Mouse (Mus musculus): ENCODE measurements around the gene Gpc1. TPM values are rescaled to one million over a fixed set of nuclear protein-coding genes. Genes with fewer than 3 reads are reported as not detected.

Gene Gpc1
- polyA plus RNA-seq, 1 experiment from 2014 or later = 66.1 TPM

GRCm38 (mm10) chr1:92874011-92874410, 42.6 kb downstream of the Gpc1 start:
- Histone ChIP-seq H3K4me2 (replicated peaks) (no peak overlapping the region), H3K4me1 (replicated peaks; ENCODE audit: control insufficient read depth, insufficient read depth, low read length) (no peaks in the 10 kb centered on the region), H3K27ac (no peak overlapping the region), H3K9me3 (ENCODE audit: control insufficient read depth, low read length) (no peaks in the 10 kb centered on the region), H3K9ac (no peak overlapping the region), H3K27me3 (ENCODE audit: control insufficient read depth, insufficient read depth, low read length) (no peaks in the 10 kb centered on the region), H3K4me3 (replicated peaks; ENCODE audit: low read length) (no peak overlapping the region), H3K36me3 (replicated peaks; ENCODE audit: control insufficient read depth, insufficient read depth) (no peaks in the 10 kb centered on the region)
- WGBS = 62% methylated on average over 3 of the region's 3 CpGs
- ATAC-seq (ENCODE audit: low FRiP score) (no peak), DNase-seq (ENCODE audit: low spot score) (no peak)

DNA sequence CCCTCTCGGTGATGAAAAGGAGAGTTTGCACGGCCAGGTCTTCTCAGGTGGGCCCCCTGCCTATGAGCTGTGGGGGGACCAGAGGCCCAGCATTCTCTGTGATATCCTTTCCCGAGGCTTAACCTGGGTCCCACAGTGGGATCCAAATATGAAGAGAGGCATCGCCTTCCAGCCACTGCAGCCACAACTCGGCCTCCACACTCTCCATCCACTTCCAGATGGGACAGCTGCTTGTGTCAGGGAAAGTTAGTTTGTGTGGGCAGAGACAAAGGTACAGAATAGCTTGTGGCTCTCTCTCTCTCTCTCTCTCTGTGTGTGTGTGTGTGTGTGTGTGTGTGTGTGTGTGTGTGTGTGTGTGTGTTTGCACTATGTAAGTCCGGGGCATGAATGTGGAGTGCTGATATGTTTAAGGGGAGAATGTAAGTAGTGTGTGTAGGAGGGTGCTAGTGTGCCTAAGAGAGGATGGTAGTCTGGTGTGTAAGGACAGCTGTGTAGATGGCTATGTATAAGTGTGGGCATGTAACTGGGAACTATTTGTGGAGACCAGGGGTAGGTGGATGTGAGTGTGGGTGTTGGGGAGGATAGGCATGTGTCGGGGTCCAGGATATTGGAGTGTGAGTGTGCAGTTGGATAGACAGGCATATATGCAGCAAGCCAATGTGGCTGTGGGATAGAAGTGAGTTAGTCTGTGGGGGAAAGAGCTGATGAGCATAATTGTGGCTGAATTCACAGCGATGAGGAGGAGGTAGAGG, 44.1 kb downstream of the Gpc1 start:
- Histone ChIP-seq H3K27me3 (ENCODE audit: control insufficient read depth, insufficient read depth, low read length) (no peaks in the 10 kb centered on the region), H3K27ac (no peak overlapping the region), H3K9ac (no peak overlapping the region), H3K4me2 (replicated peaks) (no peak overlapping the region), H3K9me3 (ENCODE audit: control insufficient read depth, low read length) (no peaks in the 10 kb centered on the region), H3K4me3 (replicated peaks; ENCODE audit: low read length) (no peak overlapping the region), H3K36me3 (replicated peaks; ENCODE audit: control insufficient read depth, insufficient read depth) (no peaks in the 10 kb centered on the region), H3K4me1 (replicated peaks; ENCODE audit: control insufficient read depth, insufficient read depth, low read length) (no peaks in the 10 kb centered on the region)
- WGBS = 81% methylated on average over 8 of the region's 8 CpGs
- DNase-seq (ENCODE audit: low spot score) (no peak), ATAC-seq (ENCODE audit: low FRiP score) (no peak)

DNA sequence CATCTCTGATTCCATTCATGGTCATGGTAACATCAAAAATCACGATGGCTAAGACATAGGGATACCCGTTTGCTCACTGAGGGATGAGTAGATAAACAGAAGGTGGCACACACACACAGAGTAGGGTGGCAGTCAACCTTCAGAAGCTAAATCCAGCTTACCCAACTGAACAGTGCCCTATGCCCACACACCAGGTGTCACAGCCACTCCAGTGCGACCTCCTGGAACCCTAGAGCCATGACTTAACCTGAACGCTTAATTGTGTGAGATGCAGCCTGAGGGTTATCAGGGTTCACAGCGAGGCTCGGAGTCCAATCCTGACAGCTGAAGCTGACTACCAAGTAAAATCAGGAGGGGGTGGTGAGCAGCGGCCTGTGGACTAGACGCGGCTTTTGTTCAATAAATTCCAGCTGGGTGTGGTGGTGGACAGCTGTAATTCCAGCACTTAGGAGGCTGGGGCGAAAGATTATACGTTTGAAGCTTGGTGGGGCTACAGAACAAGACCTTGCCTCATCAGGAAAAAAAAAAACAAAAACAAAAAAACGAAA, 46.1 kb downstream of the Gpc1 start:
- no peaks in the 10 kb centered on the region for H3K27me3 ChIP-seq (ENCODE audit: control insufficient read depth, insufficient read depth, low read length)
- H3K36me3 ChIP-seq (replicated peaks; ENCODE audit: control insufficient read depth, insufficient read depth) = no peaks in the 10 kb centered on the region
- 67% methylated on average over 12 of the region's 12 CpGs for WGBS
- no peak overlapping the region for H3K4me3 ChIP-seq (replicated peaks; ENCODE audit: low read length)
- no peak overlapping the region for H3K4me2 ChIP-seq (replicated peaks)
- H3K27ac ChIP-seq = no peak overlapping the region
- H3K9me3 ChIP-seq (ENCODE audit: control insufficient read depth, low read length) = no peaks in the 10 kb centered on the region
- H3K4me1 ChIP-seq (replicated peaks; ENCODE audit: control insufficient read depth, insufficient read depth, low read length) = no peaks in the 10 kb centered on the region
- ATAC-seq (ENCODE audit: low FRiP score) (no peak), DNase-seq (ENCODE audit: low spot score) (no peak)
- H3K9ac ChIP-seq = no peak overlapping the region

GRCm38 (mm10) chr1:92878066-92878741, 46.8 kb downstream of the Gpc1 start:
- Histone ChIP-seq H3K9ac (no peak overlapping the region), H3K4me3 (replicated peaks; ENCODE audit: low read length) (no peak overlapping the region), H3K36me3 (replicated peaks; ENCODE audit: control insufficient read depth, insufficient read depth) (no peaks in the 10 kb centered on the region), H3K27ac (no peak overlapping the region), H3K27me3 (ENCODE audit: control insufficient read depth, insufficient read depth, low read length) (no peaks in the 10 kb centered on the region), H3K9me3 (ENCODE audit: control insufficient read depth, low read length) (no peaks in the 10 kb centered on the region), H3K4me1 (replicated peaks; ENCODE audit: control insufficient read depth, insufficient read depth, low read length) (no peaks in the 10 kb centered on the region), H3K4me2 (replicated peaks) (no peak overlapping the region)
- no peak for ATAC-seq (ENCODE audit: low FRiP score)
- 91% methylated on average over 13 of the region's 13 CpGs for whole genome bisulfite sequencing
- DNase-seq (ENCODE audit: low spot score) = no peak

GRCm38 (mm10) chr1:92879266-92879665, 47.8 kb downstream of the Gpc1 start:
- H3K27me3 ChIP-seq (ENCODE audit: control insufficient read depth, insufficient read depth, low read length) = no peaks in the 10 kb centered on the region
- ATAC-seq (ENCODE audit: low FRiP score) (no peak), DNase-seq (ENCODE audit: low spot score) (no peak)
- no peaks in the 10 kb centered on the region for H3K36me3 ChIP-seq (replicated peaks; ENCODE audit: control insufficient read depth, insufficient read depth)
- no peak overlapping the region for H3K4me3 ChIP-seq (replicated peaks; ENCODE audit: low read length)
- no peak overlapping the region for H3K9ac ChIP-seq
- H3K27ac ChIP-seq = no peak overlapping the region
- no peak overlapping the region for H3K4me2 ChIP-seq (replicated peaks)
- no peaks in the 10 kb centered on the region for H3K9me3 ChIP-seq (ENCODE audit: control insufficient read depth, low read length)
- 82% methylated on average over 12 of the region's 12 CpGs for WGBS
- H3K4me1 ChIP-seq (replicated peaks; ENCODE audit: control insufficient read depth, insufficient read depth, low read length) = no peaks in the 10 kb centered on the region

DNA sequence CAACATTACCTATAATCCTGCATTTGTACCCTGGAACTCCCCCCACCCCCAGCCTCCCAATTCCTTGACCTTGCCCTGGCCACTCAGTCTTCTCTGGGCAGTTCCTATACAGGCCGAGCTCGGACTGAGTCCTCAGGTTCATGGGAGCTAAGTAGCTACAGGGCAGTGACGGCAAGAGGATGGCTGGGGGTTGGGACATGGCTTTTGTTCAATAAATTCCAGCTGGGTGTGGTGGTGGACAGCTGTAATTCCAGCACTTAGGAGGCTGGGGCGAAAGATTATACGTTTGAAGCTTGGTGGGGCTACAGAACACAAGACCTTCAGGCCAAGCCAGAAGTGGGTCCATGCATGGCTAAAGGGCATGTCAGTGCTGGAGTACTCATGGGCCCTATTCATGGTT, 48.7 kb downstream of the Gpc1 start:
- no peak for ATAC-seq (ENCODE audit: low FRiP score)

DNA sequence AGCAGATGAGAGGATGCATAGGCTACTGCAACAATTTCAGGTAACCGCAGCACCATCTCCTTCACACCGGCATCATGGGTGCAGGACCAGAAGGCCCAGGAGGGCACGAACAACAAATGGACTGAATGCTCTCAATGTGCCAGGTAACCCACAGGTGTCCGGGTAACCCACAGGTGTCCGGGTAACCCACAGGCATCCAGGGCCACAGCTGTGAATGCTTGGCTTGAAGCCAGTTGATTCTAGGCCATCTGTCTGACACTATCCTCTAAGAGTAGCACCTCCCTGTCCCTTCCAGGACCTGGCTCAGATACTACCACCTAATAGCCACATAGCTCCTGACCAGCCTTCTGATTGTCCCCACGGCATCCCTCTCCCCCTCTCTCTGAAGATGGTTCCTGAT, 50.5 kb downstream of the Gpc1 start:
- no peak overlapping the region for H3K4me3 ChIP-seq (replicated peaks; ENCODE audit: low read length)
- no peak for DNase-seq (ENCODE audit: low spot score)
- no peak overlapping the region for H3K4me2 ChIP-seq (replicated peaks)
- 92% methylated on average over 6 of the region's 6 CpGs for WGBS
- H3K4me1 ChIP-seq (replicated peaks; ENCODE audit: control insufficient read depth, insufficient read depth, low read length) = no peaks in the 10 kb centered on the region
- no peak for ATAC-seq (ENCODE audit: low FRiP score)
- no peaks in the 10 kb centered on the region for H3K9me3 ChIP-seq (ENCODE audit: control insufficient read depth, low read length)
- H3K36me3 ChIP-seq (replicated peaks; ENCODE audit: control insufficient read depth, insufficient read depth) = no peaks in the 10 kb centered on the region
- no peaks in the 10 kb centered on the region for H3K27me3 ChIP-seq (ENCODE audit: control insufficient read depth, insufficient read depth, low read length)
- no peak overlapping the region for H3K27ac ChIP-seq
- H3K9ac ChIP-seq = no peak overlapping the region

More for the DNA sequence above, 48.7 kb downstream of the Gpc1 start:
- Histone ChIP-seq H3K27me3 (ENCODE audit: control insufficient read depth, insufficient read depth, low read length) (no peaks in the 10 kb centered on the region), H3K27ac (no peak overlapping the region), H3K4me3 (replicated peaks; ENCODE audit: low read length) (no peak overlapping the region), H3K9ac (no peak overlapping the region), H3K36me3 (replicated peaks; ENCODE audit: control insufficient read depth, insufficient read depth) (no peaks in the 10 kb centered on the region), H3K4me2 (replicated peaks) (no peak overlapping the region), H3K4me1 (replicated peaks; ENCODE audit: control insufficient read depth, insufficient read depth, low read length) (no peaks in the 10 kb centered on the region), H3K9me3 (ENCODE audit: control insufficient read depth, low read length) (no peaks in the 10 kb centered on the region)
- DNase-seq (ENCODE audit: low spot score) = no peak
- 87% methylated on average over 5 of the region's 5 CpGs for WGBS

DNA sequence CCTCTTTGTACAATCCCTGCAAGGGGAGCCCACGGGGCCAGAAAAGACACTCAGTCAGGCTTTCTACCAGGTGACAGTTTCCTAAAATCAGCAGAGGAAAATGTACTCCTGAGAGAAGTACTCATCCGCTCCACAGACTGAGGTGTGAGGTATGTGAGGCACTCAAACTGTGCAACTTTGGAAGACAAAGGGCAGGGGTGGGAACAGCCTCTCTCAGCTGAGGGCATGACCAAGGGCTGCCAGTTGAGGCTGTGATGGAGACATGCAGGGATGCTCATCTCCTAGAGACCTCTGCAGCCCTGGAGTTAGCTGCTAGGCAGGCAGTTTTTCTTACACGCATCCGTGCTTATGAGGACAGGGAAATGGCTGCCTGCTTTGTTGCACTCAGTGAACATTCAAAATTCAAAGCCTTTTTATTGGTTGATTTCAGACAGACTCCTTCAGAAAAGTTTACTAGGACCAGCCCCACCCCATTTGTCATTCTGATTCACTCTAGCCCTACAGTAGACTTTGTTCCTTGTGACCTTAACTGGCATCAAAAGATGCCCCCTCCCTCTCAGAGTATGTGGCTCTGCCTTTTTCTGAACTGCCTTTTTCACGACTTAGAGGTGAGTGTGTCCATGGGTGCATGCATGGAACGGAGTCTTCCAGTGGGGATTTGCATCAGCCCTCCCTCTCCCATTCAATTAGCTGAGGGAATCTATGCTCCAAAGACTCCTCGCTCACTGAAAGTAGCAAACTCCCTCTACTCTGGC, 57.6 kb downstream of the Gpc1 start:
- WGBS = 73% methylated on average over 7 of the region's 7 CpGs
- DNase-seq (ENCODE audit: low spot score) (no peak), ATAC-seq (ENCODE audit: low FRiP score) (no peak)

GRCm38 (mm10) chr1:92892791-92893190, 61.3 kb downstream of the Gpc1 start:
- DNase-seq (ENCODE audit: low spot score) = no peak
- H3K4me3 ChIP-seq (replicated peaks; ENCODE audit: low read length) = no peak overlapping the region
- WGBS = 72% methylated on average over 3 of the region's 3 CpGs

More for the DNA sequence above, 57.6 kb downstream of the Gpc1 start:
- Histone ChIP-seq H3K4me1 (replicated peaks; ENCODE audit: control insufficient read depth, insufficient read depth, low read length) (no peaks in the 10 kb centered on the region), H3K27me3 (ENCODE audit: control insufficient read depth, insufficient read depth, low read length) (no peaks in the 10 kb centered on the region), H3K36me3 (replicated peaks; ENCODE audit: control insufficient read depth, insufficient read depth) (no peaks in the 10 kb centered on the region), H3K4me2 (replicated peaks) (no peak overlapping the region), H3K4me3 (replicated peaks; ENCODE audit: low read length) (no peak overlapping the region), H3K9me3 (ENCODE audit: control insufficient read depth, low read length) (no peaks in the 10 kb centered on the region), H3K27ac (no peak overlapping the region), H3K9ac (no peak overlapping the region)

More at GRCm38 (mm10) chr1:92892791-92893190, 61.3 kb downstream of the Gpc1 start:
- ATAC-seq (ENCODE audit: low FRiP score) = no peak
- no peaks in the 10 kb centered on the region for H3K4me1 ChIP-seq (replicated peaks; ENCODE audit: control insufficient read depth, insufficient read depth, low read length)
- H3K27me3 ChIP-seq (ENCODE audit: control insufficient read depth, insufficient read depth, low read length) = no peaks in the 10 kb centered on the region
- H3K36me3 ChIP-seq (replicated peaks; ENCODE audit: control insufficient read depth, insufficient read depth) = no peaks in the 10 kb centered on the region
- no peak overlapping the region for H3K9ac ChIP-seq
- H3K27ac ChIP-seq = no peak overlapping the region
- no peaks in the 10 kb centered on the region for H3K9me3 ChIP-seq (ENCODE audit: control insufficient read depth, low read length)
- no peak overlapping the region for H3K4me2 ChIP-seq (replicated peaks)
